10 mouse cellular contexts compared by ENCODE assay signal in the genomic region with DNA sequence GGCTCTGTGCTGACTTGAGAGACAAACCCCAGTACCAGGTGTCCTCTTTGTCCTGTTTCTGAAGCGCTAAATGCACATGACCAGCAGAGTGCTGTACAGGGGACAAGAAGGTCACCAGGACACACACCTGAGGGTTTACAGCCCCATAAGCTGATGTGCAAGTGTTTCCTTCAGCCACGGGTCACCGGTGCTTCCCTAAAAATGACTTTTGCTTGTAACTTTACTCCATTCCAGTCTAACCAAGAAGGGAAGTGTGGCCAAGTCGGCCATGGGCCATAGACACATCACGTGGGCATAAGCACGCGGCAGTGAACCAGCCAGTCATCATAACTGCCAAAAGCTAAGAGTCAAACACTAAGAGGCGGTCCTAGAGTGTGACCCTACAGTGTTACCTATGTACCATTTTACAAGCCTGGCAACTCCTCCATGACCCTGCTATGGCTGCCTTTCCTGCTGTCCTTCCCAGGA. TPM values are rescaled to one million over a fixed set of nuclear protein-coding genes. Genes with fewer than 3 reads are reported as not detected.
DNase-seq lines count a peak whose midpoint lies in the region; ATAC-seq lines count a peak whose summit lies in the region.
"Had no signal": no experiment of that assay in that cellular context is flagged by ENCODE, and none has a peak within 500 bp of the region (broad histone marks: within the 10 kb centered on the region; RNA-seq: fewer than 3 reads in every experiment).

No protein-coding gene starts in this region.

- no peaks in the 10 kb centered on the region for H3K27me3 ChIP-seq in hindbrain, embryonic 12.5 days
- H3K27me3 ChIP-seq in hindbrain, embryonic 10.5 days (ENCODE audit: insufficient read depth, poor library complexity, severe bottlenecking) = no peaks in the 10 kb centered on the region
- H3K27me3 ChIP-seq in heart, embryonic 14.5 days (ENCODE audit: control insufficient read depth, insufficient read depth, low read length) = no peaks in the 10 kb centered on the region
- no peaks in the 10 kb centered on the region for H3K27me3 ChIP-seq in limb, embryonic 15.5 days
- H3K27me3 ChIP-seq: CH12.LX had no signal

- DNase-seq in hindbrain, embryonic 10.5 days (ENCODE audit: low spot score) = no peak
- peak; percentile 16 for DNase-seq in ovary, postnatal 36 days (ENCODE audit: low spot score)
- DNase-seq in ovary, postnatal 14 days (ENCODE audit: low spot score) = no peak
- DNase-seq in embryo, embryonic 11 days = no peak
- DNase-seq in cerebellum, postnatal 36 days = no peak

- no peak overlapping the region for H3K4me2 ChIP-seq in hindbrain, embryonic 12.5 days (replicated peaks)
- H3K4me2 ChIP-seq in heart, embryonic 14.5 days (ENCODE audit: low read length) = no peak overlapping the region
- H3K4me2 ChIP-seq in limb, embryonic 15.5 days = no peak overlapping the region

- H3K9ac ChIP-seq in hindbrain, embryonic 12.5 days = no peak overlapping the region
- no peak overlapping the region for H3K9ac ChIP-seq in heart, embryonic 14.5 days (ENCODE audit: low read length)
- no peak overlapping the region for H3K9ac ChIP-seq in limb, embryonic 15.5 days

- H3K4me3 ChIP-seq in hindbrain, embryonic 12.5 days = no peak overlapping the region
- H3K4me3 ChIP-seq in hindbrain, embryonic 10.5 days = no peak overlapping the region
- no peak overlapping the region for H3K4me3 ChIP-seq in heart, embryonic 14.5 days (ENCODE audit: control insufficient read depth in 1 of 2, insufficient read depth in 1 of 2, low read depth in 1 of 2, low read length in 2 of 2)
- no peak overlapping the region for H3K4me3 ChIP-seq in limb, embryonic 15.5 days
- H3K4me3 ChIP-seq: erythroblast, embryonic 14.5 days had no signal

- ATAC-seq in hindbrain, embryonic 12.5 days (ENCODE audit: low FRiP score) = 0 out of 2 replicates have a peak, but pooled peaks have one; percentile 21
- no peak for ATAC-seq in heart, embryonic 14.5 days (ENCODE audit: insufficient number of reproducible peaks, insufficient read depth, low FRiP score, low read depth)
- 0 out of 2 replicates have a peak, but pooled peaks have one; percentile 53 for ATAC-seq in limb, embryonic 15.5 days (ENCODE audit: insufficient number of reproducible peaks, low FRiP score, low TSS enrichment, low read depth)

- no peak overlapping the region for H3K27ac ChIP-seq in hindbrain, embryonic 12.5 days
- H3K27ac ChIP-seq in hindbrain, embryonic 10.5 days = no peak overlapping the region
- H3K27ac ChIP-seq in heart, embryonic 14.5 days (replicated peaks in 1 of 2; ENCODE audit: control insufficient read depth in 1 of 2, insufficient read depth in 1 of 2, low read depth in 2 of 2, low read length in 2 of 2) = peak overlapping the region; percentile 61 to 65; a peak in 3 of 4 replicates
- H3K27ac ChIP-seq in limb, embryonic 15.5 days = no peak overlapping the region

- WGBS in hindbrain, embryonic 12.5 days = 92% methylated on average over 8 of the region's 8 CpGs
- WGBS in hindbrain, embryonic 10.5 days = 95% methylated on average over 8 of the region's 8 CpGs
- 90% methylated on average over 8 of the region's 8 CpGs for WGBS in heart, embryonic 14.5 days
- WGBS in limb, embryonic 15.5 days = 73% methylated on average over 8 of the region's 8 CpGs

- peaks cover 8% of the 10 kb centered on the region; the same call in 1 of the 2 replicates for H3K36me3 ChIP-seq in hindbrain, embryonic 12.5 days
- H3K36me3 ChIP-seq in hindbrain, embryonic 10.5 days = peaks cover 35% of the 10 kb centered on the region
- H3K36me3 ChIP-seq in heart, embryonic 14.5 days (ENCODE audit: control insufficient read depth, insufficient read depth, low read length) = peaks cover 67% of the 10 kb centered on the region
- H3K36me3 ChIP-seq in limb, embryonic 15.5 days = peaks cover 58% of the 10 kb centered on the region

- no peaks in the 10 kb centered on the region; the same call in 1 of the 2 replicates for H3K4me1 ChIP-seq in hindbrain, embryonic 12.5 days
- H3K4me1 ChIP-seq in hindbrain, embryonic 10.5 days (replicated peaks) = peaks cover 8% of the 10 kb centered on the region; the same call in 1 of the 2 replicates
- H3K4me1 ChIP-seq in heart, embryonic 14.5 days (ENCODE audit: control insufficient read depth in 2 of 2, insufficient read depth in 2 of 2, low read length in 2 of 2) = peaks cover 21 to 30% of the 10 kb centered on the region in 2 experiments
- H3K4me1 ChIP-seq in limb, embryonic 15.5 days = no peaks in the 10 kb centered on the region

- H3K9me3 ChIP-seq in hindbrain, embryonic 12.5 days (replicated peaks) = no peaks in the 10 kb centered on the region
- no peaks in the 10 kb centered on the region for H3K9me3 ChIP-seq in hindbrain, embryonic 10.5 days
- H3K9me3 ChIP-seq in heart, embryonic 14.5 days (ENCODE audit: control insufficient read depth, low read length) = no peaks in the 10 kb centered on the region
- no peaks in the 10 kb centered on the region for H3K9me3 ChIP-seq in limb, embryonic 15.5 days

RNA-seq across cellular contexts. Expression of a gene that starts 25.3 kb away (rescaled TPM):
- polyA plus RNA-seq in hindbrain, embryonic 12.5 days (2016; fragmentation: Nextera tagmentation; extraction: Ambion mirVana) = 56.9 and 58.9 TPM in 2 replicates
- polyA plus RNA-seq in hindbrain, embryonic 10.5 days (2016; fragmentation: Nextera tagmentation; extraction: Ambion mirVana) = 73.1 and 81.1 TPM in 2 replicates
- 194 and 198 TPM in 2 replicates for polyA plus RNA-seq in heart, embryonic 14.5 days (2014; fragmentation: Nextera tagmentation; extraction: Ambion mirVana)
- 113 and 115 TPM in 2 replicates for polyA plus RNA-seq in limb, embryonic 15.5 days (2015; fragmentation: Nextera tagmentation; extraction: Ambion mirVana)

RNA-seq across cellular contexts. Expression of a gene that starts 56.4 kb away (rescaled TPM):
- polyA plus RNA-seq in hindbrain, embryonic 12.5 days (2016; fragmentation: Nextera tagmentation; extraction: Ambion mirVana) = 3.3 and 3.6 TPM in 2 replicates
- 0.91 and 1.5 TPM in 2 replicates for polyA plus RNA-seq in hindbrain, embryonic 10.5 days (2016; fragmentation: Nextera tagmentation; extraction: Ambion mirVana)
- 13.2 and 13.3 TPM in 2 replicates for polyA plus RNA-seq in heart, embryonic 14.5 days (2014; fragmentation: Nextera tagmentation; extraction: Ambion mirVana)
- polyA plus RNA-seq in limb, embryonic 15.5 days (2015; fragmentation: Nextera tagmentation; extraction: Ambion mirVana) = 1.2 and 1.3 TPM in 2 replicates
- polyA plus RNA-seq: erythroblast, embryonic 14.5 days had no signal

Comparison
In these comparisons a context has a peak if more than half of its experiments do, and no peak if none do; other contexts are left out.
1. H3K27ac ChIP-seq: peak in heart, embryonic 14.5 days (2 of 2); none in hindbrain, embryonic 12.5 days (single experiment), hindbrain, embryonic 10.5 days (single experiment) and limb, embryonic 15.5 days (single experiment).